Comparison of ENCODE assay signal across 16 mouse cellular contexts in genomic region chr1:151341321-151342044, GRCm38 (mm10). TPM values are rescaled to one million over a fixed set of nuclear protein-coding genes. Genes with fewer than 3 reads are reported as not detected.
A peak's percentile ranks its signal among the peaks of the same experiment; 100 is the strongest.
DNase-seq lines count a peak whose midpoint lies in the region; ATAC-seq and TF ChIP-seq lines count a peak whose summit lies in the region.
"Had no signal": no experiment of that assay in that cellular context is flagged by ENCODE, and none has a peak within 500 bp of the region (broad histone marks: within the 10 kb centered on the region; RNA-seq: fewer than 3 reads in every experiment).

No protein-coding gene starts in this region.

- peak overlapping the region; percentile 33; the same call in 1 of the 2 replicates for H3K27ac ChIP-seq in bone marrow macrophage, adult 2 months (ENCODE audit: insufficient read depth, low read depth, low read length)
- peak overlapping the region; percentile 64; the same call in 1 of the 2 replicates for H3K27ac ChIP-seq in intestine, embryonic 15.5 days
- H3K27ac ChIP-seq in liver, embryonic 16.5 days (ENCODE audit: low read length): peak overlapping the region; percentile 41
- H3K27ac ChIP-seq in forebrain, embryonic 16.5 days (ENCODE audit: low read length): no peak overlapping the region
- H3K27ac ChIP-seq: embryonic facial prominence, embryonic 12.5 days; forebrain, embryonic 12.5 days; hindbrain, embryonic 10.5 days had no signal

- ATAC-seq in intestine, embryonic 15.5 days: no peak
- no peak for ATAC-seq in liver, embryonic 16.5 days (ENCODE audit: low read depth)
- no peak for ATAC-seq in forebrain, embryonic 16.5 days

- no peaks in the 10 kb centered on the region for H3K36me3 ChIP-seq in intestine, embryonic 15.5 days
- no peaks in the 10 kb centered on the region for H3K36me3 ChIP-seq in liver, embryonic 16.5 days (ENCODE audit: control insufficient read depth, insufficient read depth)
- H3K36me3 ChIP-seq in forebrain, embryonic 16.5 days (ENCODE audit: control insufficient read depth, insufficient read depth): no peaks in the 10 kb centered on the region
- H3K36me3 ChIP-seq: embryonic facial prominence, embryonic 12.5 days; forebrain, embryonic 12.5 days; hindbrain, embryonic 10.5 days had no signal

- intact Hi-C loops in heart, postnatal 14 days (cut with DNase I): loop anchor here (5.0 kb wide), 3 partner anchors 54 to 239 kb away; no protein-coding TSS in a partner anchor

- peak overlapping the region; percentile 33 for H3K4me2 ChIP-seq in intestine, embryonic 15.5 days (replicated peaks)
- H3K4me2 ChIP-seq in liver, embryonic 16.5 days (ENCODE audit: low read depth, low read length): no peak overlapping the region
- H3K4me2 ChIP-seq in forebrain, embryonic 16.5 days (ENCODE audit: low read length): no peak overlapping the region
- H3K4me2 ChIP-seq: embryonic facial prominence, embryonic 12.5 days; forebrain, embryonic 12.5 days; midbrain, embryonic 11.5 days had no signal

- H3K27me3 ChIP-seq in intestine, embryonic 15.5 days (replicated peaks): no peaks in the 10 kb centered on the region
- no peaks in the 10 kb centered on the region for H3K27me3 ChIP-seq in liver, embryonic 16.5 days (ENCODE audit: control insufficient read depth, insufficient read depth, low read depth, low read length)
- H3K27me3 ChIP-seq in forebrain, embryonic 16.5 days (replicated peaks; ENCODE audit: control insufficient read depth, insufficient read depth, low read length): no peaks in the 10 kb centered on the region
- H3K27me3 ChIP-seq: embryonic facial prominence, embryonic 12.5 days; forebrain, embryonic 12.5 days had no signal

- WGBS in intestine, embryonic 15.5 days: 29% methylated on average over 8 of the region's 8 CpGs
- WGBS in liver, embryonic 16.5 days (ENCODE audit: insufficient replicate concordance): 55% methylated on average over 8 of the region's 8 CpGs
- 72% methylated on average over 8 of the region's 8 CpGs for WGBS in forebrain, embryonic 16.5 days

- H3K4me3 ChIP-seq in bone marrow macrophage, adult 2 months (ENCODE audit: insufficient read depth, low read length): no peak overlapping the region
- H3K4me3 ChIP-seq in intestine, embryonic 15.5 days (replicated peaks): no peak overlapping the region
- H3K4me3 ChIP-seq in liver, embryonic 16.5 days (ENCODE audit: low read depth, low read length): no peak overlapping the region
- no peak overlapping the region for H3K4me3 ChIP-seq in forebrain, embryonic 16.5 days (replicated peaks; ENCODE audit: low read length)
- H3K4me3 ChIP-seq: embryonic facial prominence, embryonic 12.5 days; forebrain, embryonic 12.5 days; hindbrain, embryonic 10.5 days had no signal

- DNase-seq in heart, adult 18-20 months: peak; percentile 61 to 69
- DNase-seq in heart, postnatal 14 days: no peak
- DNase-seq in left cerebral cortex, adult 18-20 months (ENCODE audit: low spot score in 2 of 2): no peak
- DNase-seq in urinary bladder, postnatal 25 days (ENCODE audit: low spot score): no peak
- DNase-seq: adrenal gland, adult 2 months; cerebellum, postnatal 25 days; lung, adult 18-20 months; right cerebral cortex, postnatal 4 days had no signal

- no peak for TF ChIP-seq CTCF in bone marrow macrophage, adult 2 months (IDR thresholded peaks at IDR 0.05; ENCODE audit: low read depth, low read length)

- no peaks in the 10 kb centered on the region for H3K9me3 ChIP-seq in intestine, embryonic 15.5 days
- H3K9me3 ChIP-seq in liver, embryonic 16.5 days (replicated peaks; ENCODE audit: control insufficient read depth, low read length): no peaks in the 10 kb centered on the region
- H3K9me3 ChIP-seq in forebrain, embryonic 16.5 days (ENCODE audit: control insufficient read depth, low read length): no peaks in the 10 kb centered on the region
- H3K9me3 ChIP-seq: embryonic facial prominence, embryonic 12.5 days; forebrain, embryonic 12.5 days; hindbrain, embryonic 10.5 days had no signal

- H3K4me1 ChIP-seq in bone marrow macrophage, adult 2 months (ENCODE audit: control insufficient read depth, insufficient read depth, low read length): peaks cover 38% of the 10 kb centered on the region
- H3K4me1 ChIP-seq in intestine, embryonic 15.5 days (replicated peaks): peaks cover 7% of the 10 kb centered on the region; the same call in 1 of the 2 replicates
- H3K4me1 ChIP-seq in liver, embryonic 16.5 days (ENCODE audit: control insufficient read depth, low read depth, low read length): peaks cover 40% of the 10 kb centered on the region
- peaks cover 17% of the 10 kb centered on the region for H3K4me1 ChIP-seq in forebrain, embryonic 16.5 days (replicated peaks; ENCODE audit: control insufficient read depth, insufficient read depth, low read length)

- no peak for TF ChIP-seq POLR2A in bone marrow macrophage, adult 2 months (IDR thresholded peaks at IDR 0.05; ENCODE audit: borderline replicate concordance, low read depth, low read length)

- H3K9ac ChIP-seq in intestine, embryonic 15.5 days: no peak overlapping the region
- no peak overlapping the region for H3K9ac ChIP-seq in liver, embryonic 16.5 days (ENCODE audit: low read depth, low read length)
- H3K9ac ChIP-seq in forebrain, embryonic 16.5 days (replicated peaks; ENCODE audit: low read depth, low read length): no peak overlapping the region
- H3K9ac ChIP-seq: embryonic facial prominence, embryonic 12.5 days; forebrain, embryonic 12.5 days had no signal

RNA-seq across cellular contexts. Expression of gene Ivns1abp, which starts 2.8 kb away (rescaled TPM):
- 100 to 1,000 TPM; 867 to 929 TPM for total RNA-seq in heart, adult 18-20 months (2021)
- 100 to 1,000 TPM; 450 to 452 TPM for total RNA-seq in heart, postnatal 14 days (2021)
- 115 and 122 TPM in 2 replicates for polyA plus RNA-seq in bone marrow macrophage, adult 2 months (2012; ENCODE audit: insufficient read depth, insufficient read length, missing spikeins)
- 313 and 339 TPM in 2 replicates for polyA plus RNA-seq in intestine, embryonic 15.5 days (2015; fragmentation: Nextera tagmentation; extraction: Ambion mirVana)
- 77.1 and 78.5 TPM in 2 replicates for polyA plus RNA-seq in liver, embryonic 16.5 days (2015; fragmentation: Nextera tagmentation; extraction: Ambion mirVana)
- total RNA-seq in left cerebral cortex, adult 18-20 months (2021): 100 to 1,000 TPM; 123 to 136 TPM
- 388 and 450 TPM in 2 replicates for polyA plus RNA-seq in forebrain, embryonic 16.5 days (2015; fragmentation: Nextera tagmentation; extraction: Ambion mirVana)

Comparison
In these comparisons a context has a peak if more than half of its experiments do, and no peak if none do; other contexts are left out.
1. DNase-seq: peak in heart, adult 18-20 months (2 of 2); none in heart, postnatal 14 days (0 of 2), left cerebral cortex, adult 18-20 months (0 of 2) and urinary bladder, postnatal 25 days (single experiment).